Mouse (Mus musculus) urinary bladder, postnatal 0 days (tissue): ENCODE results near the gene Myh2. TPM values are rescaled to one million over a fixed set of nuclear protein-coding genes. Genes with fewer than 3 reads are reported as not detected.

Source experiments
- polyA plus RNA-seq: library from polyadenylated mRNA; unstranded; fragments of >200 nt; fragmentation: Nextera tagmentation; extraction: Ambion mirVana; gene quantifications from 2 replicates; pipeline ENCODE4 v1.2.1, GENCODE M21; 2015

Myh2 gene
- 8.9 and 21.5 TPM in 2 replicates for polyA plus RNA-seq

DNA sequence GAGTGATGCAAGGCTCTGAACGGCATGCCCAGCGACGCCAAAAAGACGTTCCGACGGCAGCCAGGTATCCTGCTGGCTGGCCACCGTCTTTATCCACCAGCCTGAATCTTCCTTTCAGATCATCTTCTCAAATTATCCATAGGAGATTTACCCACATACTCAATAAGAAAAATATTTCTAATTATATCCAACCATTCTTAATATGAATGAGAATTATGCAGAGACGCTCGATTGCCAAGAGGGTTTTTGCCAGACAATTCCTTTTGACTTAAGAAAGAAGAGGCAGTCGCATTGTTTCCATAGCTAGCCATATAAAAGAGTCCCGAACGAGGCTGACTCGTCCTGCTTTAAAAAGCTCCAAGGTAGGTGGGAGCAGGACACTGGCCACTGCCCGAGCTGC, at the start of gene Myh2:
Gene Myh2 (plus strand): TSS at position 301 of the 400 bp plus-strand sequence.

DNA sequence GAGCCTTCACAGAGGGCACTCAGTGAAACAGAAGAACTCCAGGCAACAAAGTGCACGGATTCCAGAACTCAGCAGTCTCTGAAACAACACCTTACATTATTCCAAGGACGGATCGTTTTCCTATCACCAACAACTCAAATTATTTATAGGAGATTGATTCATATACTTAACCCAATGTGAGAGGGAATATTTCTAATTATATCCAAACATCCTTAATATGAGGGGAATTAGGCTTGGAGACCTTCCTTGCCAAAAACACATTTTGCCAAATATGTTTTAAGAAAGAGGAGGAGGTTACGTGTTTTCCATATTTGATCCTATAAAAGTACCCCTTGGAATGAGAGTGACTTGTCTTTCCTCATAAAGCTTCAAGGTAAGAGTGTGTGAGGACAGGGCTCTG, 28.9 kb downstream of the Myh2 start, which contains the start of gene Myh1:
Gene Myh1 (plus strand): TSS at position 301 of the 400 bp plus-strand sequence.

DNA sequence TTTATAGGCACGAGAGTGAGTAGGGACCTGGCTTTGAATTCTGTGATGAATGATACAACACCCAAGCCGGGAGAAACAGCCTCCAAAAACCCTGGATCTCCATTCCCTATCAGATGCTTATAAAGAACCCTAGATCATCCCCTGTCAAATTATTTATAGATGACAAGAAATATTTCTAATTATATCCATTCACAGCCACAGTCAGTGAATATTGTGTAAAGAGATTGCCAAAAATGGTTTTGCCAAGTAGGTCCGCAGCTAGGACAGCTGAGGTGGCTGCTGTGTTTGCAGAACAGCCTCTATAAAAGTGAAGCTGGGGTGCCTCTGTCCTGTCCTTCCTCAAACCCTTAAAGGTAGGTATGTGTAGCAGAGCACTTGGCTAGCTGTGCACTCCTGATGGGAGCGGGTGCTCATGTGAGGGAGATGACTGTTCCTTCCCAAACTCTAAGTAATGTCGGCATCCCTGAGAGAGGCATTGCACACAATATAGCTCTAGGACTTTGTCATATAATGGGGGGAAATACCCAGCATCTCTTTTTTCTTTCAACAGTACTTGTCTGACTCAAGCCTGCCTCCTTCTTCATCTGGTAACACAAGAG, 66.8 kb downstream of the Myh2 start, which contains the start of gene Myh4:
Gene Myh4 (plus strand): TSS at position 549 of the 599 bp plus-strand sequence.

Other genes with a start within 250 kb of the Myh2 start
- 11.0 and 12.9 TPM in 2 replicates for gene Tmem238l, start 214.4 kb upstream of the Myh2 start, polyA plus RNA-seq
- gene Tmem220, start 145.9 kb upstream of the Myh2 start, polyA plus RNA-seq: 3.4 and 3.7 TPM in 2 replicates
- 17.2 and 19.7 TPM in 2 replicates for gene Adprm, start 118.4 kb upstream of the Myh2 start, polyA plus RNA-seq
- 9.3 and 10.8 TPM in 2 replicates for gene Sco1, start 118.4 kb upstream of the Myh2 start, polyA plus RNA-seq
- 0.06 and 0.18 TPM in 2 replicates for gene Myh3, start 92.7 kb upstream of the Myh2 start, polyA plus RNA-seq
- gene Myh1, start 29.0 kb downstream of the Myh2 start, polyA plus RNA-seq: 0.89 and 2.2 TPM in 2 replicates
- gene Myh4, start 67.0 kb downstream of the Myh2 start, polyA plus RNA-seq: 0.06 and 0.07 TPM in 2 replicates
- 18.2 and 30.1 TPM in 2 replicates for gene Myh8, start 106.1 kb downstream of the Myh2 start, polyA plus RNA-seq
- 0.04 and 0.18 TPM in 2 replicates for gene Myh13, start 150.6 kb downstream of the Myh2 start, polyA plus RNA-seq